Mouse (Mus musculus): ENCODE data around the gene Csrp3. TPM values are rescaled to one million over a fixed set of nuclear protein-coding genes. Genes with fewer than 3 reads are reported as not detected.
A peak's percentile ranks its signal among the peaks of the same experiment; 100 is the strongest.

The Csrp3 gene
- not detected for polyA plus RNA-seq (2017; shearing (Covaris generic))

- ATAC-seq, result no peak
Measured at GRCm38 (mm10) chr7:48847820-48848650, at the start of gene Csrp3. TSS of gene Csrp3 (minus strand) at chr7:48848033.

GRCm38 (mm10) chr7:48896051-48896450, 48.2 kb upstream of the Csrp3 start:
- ATAC-seq, result no peak

GRCm38 (mm10) chr7:48895475-48895874, 47.6 kb upstream of the Csrp3 start:
- no peak for ATAC-seq

GRCm38 (mm10) chr7:48894763-48895162, 46.9 kb upstream of the Csrp3 start:
- ATAC-seq, result no peak

GRCm38 (mm10) chr7:48894152-48894551, 46.3 kb upstream of the Csrp3 start:
- peak; percentile 64 for ATAC-seq

GRCm38 (mm10) chr7:48893093-48893492, 45.3 kb upstream of the Csrp3 start:
- no peak for ATAC-seq

- ATAC-seq, result no peak
Measured at GRCm38 (mm10) chr7:48891029-48891428, 43.2 kb upstream of the Csrp3 start.

- no peak for ATAC-seq
Measured at GRCm38 (mm10) chr7:48888751-48889150, 40.9 kb upstream of the Csrp3 start.

GRCm38 (mm10) chr7:48887973-48888372, 40.1 kb upstream of the Csrp3 start:
- no peak for ATAC-seq

GRCm38 (mm10) chr7:48884266-48884611, 36.4 kb upstream of the Csrp3 start:
- no peak for ATAC-seq

GRCm38 (mm10) chr7:48883525-48884265, 35.9 kb upstream of the Csrp3 start:
- ATAC-seq, result no peak

- ATAC-seq, result no peak
Measured at GRCm38 (mm10) chr7:48881971-48882609, 34.3 kb upstream of the Csrp3 start.

GRCm38 (mm10) chr7:48881486-48881885, 33.7 kb upstream of the Csrp3 start, which contains the start of gene E2f8:
TSS of gene E2f8 (minus strand) at chr7:48881596.
- ATAC-seq, result peak; percentile 15

GRCm38 (mm10) chr7:48880591-48881481, 33.0 kb upstream of the Csrp3 start:
- ATAC-seq, result peak; percentile 97

- ATAC-seq, result no peak
Measured at GRCm38 (mm10) chr7:48879574-48879973, 31.7 kb upstream of the Csrp3 start.

- ATAC-seq, result no peak
Measured at GRCm38 (mm10) chr7:48877786-48878390, 30.1 kb upstream of the Csrp3 start.

GRCm38 (mm10) chr7:48876526-48876925, 28.7 kb upstream of the Csrp3 start:
- no peak for ATAC-seq

GRCm38 (mm10) chr7:48875096-48875495, 27.3 kb upstream of the Csrp3 start:
- ATAC-seq, result no peak

- ATAC-seq, result no peak
Measured at GRCm38 (mm10) chr7:48871292-48871691, 23.5 kb upstream of the Csrp3 start.

- ATAC-seq, result no peak
Measured at GRCm38 (mm10) chr7:48870579-48871180, 22.8 kb upstream of the Csrp3 start.

GRCm38 (mm10) chr7:48870144-48870543, 22.3 kb upstream of the Csrp3 start:
- no peak for ATAC-seq
